Mouse (Mus musculus): Measurements from ENCODE around the gene Bag3. TPM values are rescaled to one million over a fixed set of nuclear protein-coding genes. Genes with fewer than 3 reads are reported as not detected.

The Bag3 gene
- polyA plus RNA-seq, 1 experiment from 2014 or later = 5.7 TPM

GRCm38 (mm10) chr7:128577607-128578006 is 54.2 kb downstream of the Bag3 start:
- Histone ChIP-seq H3K9me3 (ENCODE audit: control insufficient read depth, low read length) (no peaks in the 10 kb centered on the region), H3K4me3 (ENCODE audit: low read depth, low read length) (no peak overlapping the region), H3K9ac (ENCODE audit: low read length) (no peak overlapping the region), H3K27ac (ENCODE audit: low read depth, low read length) (no peak overlapping the region), H3K27me3 (ENCODE audit: control insufficient read depth, insufficient read depth, low read length) (no peaks in the 10 kb centered on the region), H3K4me2 (ENCODE audit: low read depth, low read length, severe bottlenecking) (no peak overlapping the region), H3K36me3 (ENCODE audit: control insufficient read depth, insufficient read depth, low read length) (no peaks in the 10 kb centered on the region), H3K4me1 (replicated peaks; ENCODE audit: control insufficient read depth, insufficient read depth, low read length) (no peaks in the 10 kb centered on the region; the same call in 1 of the 2 replicates)
- ATAC-seq (replicated peaks; ENCODE audit: low FRiP score) = no peak
- 73% methylated on average over 1 of the region's 1 CpGs for WGBS
- no peak for DNase-seq (ENCODE audit: low spot score)

DNA sequence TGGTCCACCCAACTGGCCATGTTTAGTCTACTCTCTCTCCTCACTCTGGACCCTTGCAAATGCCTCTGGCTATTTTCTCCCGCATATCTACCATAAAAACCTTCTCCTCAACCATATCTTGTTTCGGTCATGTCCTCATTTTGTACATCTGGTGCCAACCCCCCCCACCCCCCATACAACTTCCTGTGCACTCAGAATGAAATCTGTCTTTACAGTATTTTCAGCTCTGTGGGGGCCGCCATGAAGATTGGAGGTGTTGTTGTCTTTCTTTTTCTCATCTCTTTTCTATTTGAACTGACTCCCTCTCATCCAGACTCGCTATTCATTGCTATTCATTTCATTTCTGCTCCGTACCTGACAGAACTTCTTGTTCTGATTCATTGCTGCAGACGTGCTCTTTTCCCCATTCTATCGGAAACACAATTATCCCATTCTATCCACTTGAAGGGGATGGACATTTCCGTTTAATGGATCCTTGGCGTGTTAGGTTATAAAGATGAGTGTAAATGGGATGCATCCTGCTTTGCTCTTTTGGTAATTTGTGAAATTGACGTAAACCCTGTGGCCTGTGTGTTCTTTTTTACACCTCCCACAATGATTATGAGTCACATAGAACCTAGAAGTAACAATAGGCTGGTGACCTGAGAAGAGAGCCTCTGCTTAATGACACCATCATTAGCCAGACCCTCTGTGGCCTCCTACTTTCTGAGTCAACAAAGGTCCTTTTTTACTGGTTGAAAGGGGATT is 55.0 kb downstream of the Bag3 start:
- Histone ChIP-seq H3K4me3 (ENCODE audit: low read depth, low read length) (no peak overlapping the region), H3K9me3 (ENCODE audit: control insufficient read depth, low read length) (no peaks in the 10 kb centered on the region)
- WGBS = 49% methylated on average over 10 of the region's 10 CpGs

GRCm38 (mm10) chr7:128579381-128579780 is 56.0 kb downstream of the Bag3 start:
- Histone ChIP-seq H3K27ac (ENCODE audit: low read depth, low read length) (no peak overlapping the region), H3K4me2 (ENCODE audit: low read depth, low read length, severe bottlenecking) (no peak overlapping the region), H3K36me3 (ENCODE audit: control insufficient read depth, insufficient read depth, low read length) (no peaks in the 10 kb centered on the region), H3K9ac (ENCODE audit: low read length) (no peak overlapping the region), H3K27me3 (ENCODE audit: control insufficient read depth, insufficient read depth, low read length) (no peaks in the 10 kb centered on the region), H3K4me3 (ENCODE audit: low read depth, low read length) (no peak overlapping the region), H3K9me3 (ENCODE audit: control insufficient read depth, low read length) (no peaks in the 10 kb centered on the region), H3K4me1 (replicated peaks; ENCODE audit: control insufficient read depth, insufficient read depth, low read length) (no peaks in the 10 kb centered on the region; the same call in 1 of the 2 replicates)
- no peak for DNase-seq (ENCODE audit: low spot score)
- ATAC-seq (replicated peaks; ENCODE audit: low FRiP score) = no peak
- WGBS = 83% methylated on average over 2 of the region's 2 CpGs

More for the DNA sequence above, 55.0 kb downstream of the Bag3 start:
- ATAC-seq (replicated peaks; ENCODE audit: low FRiP score) (no peak), DNase-seq (ENCODE audit: low spot score) (no peak)
- Histone ChIP-seq H3K36me3 (ENCODE audit: control insufficient read depth, insufficient read depth, low read length) (no peaks in the 10 kb centered on the region), H3K27me3 (ENCODE audit: control insufficient read depth, insufficient read depth, low read length) (no peaks in the 10 kb centered on the region), H3K4me1 (replicated peaks; ENCODE audit: control insufficient read depth, insufficient read depth, low read length) (no peaks in the 10 kb centered on the region; the same call in 1 of the 2 replicates), H3K4me2 (ENCODE audit: low read depth, low read length, severe bottlenecking) (no peak overlapping the region), H3K27ac (ENCODE audit: low read depth, low read length) (no peak overlapping the region), H3K9ac (ENCODE audit: low read length) (no peak overlapping the region)

GRCm38 (mm10) chr7:128580318-128580717 is 56.9 kb downstream of the Bag3 start:
- WGBS = 91% methylated on average over 6 of the region's 6 CpGs
- ATAC-seq (replicated peaks; ENCODE audit: low FRiP score) = no peak

DNA sequence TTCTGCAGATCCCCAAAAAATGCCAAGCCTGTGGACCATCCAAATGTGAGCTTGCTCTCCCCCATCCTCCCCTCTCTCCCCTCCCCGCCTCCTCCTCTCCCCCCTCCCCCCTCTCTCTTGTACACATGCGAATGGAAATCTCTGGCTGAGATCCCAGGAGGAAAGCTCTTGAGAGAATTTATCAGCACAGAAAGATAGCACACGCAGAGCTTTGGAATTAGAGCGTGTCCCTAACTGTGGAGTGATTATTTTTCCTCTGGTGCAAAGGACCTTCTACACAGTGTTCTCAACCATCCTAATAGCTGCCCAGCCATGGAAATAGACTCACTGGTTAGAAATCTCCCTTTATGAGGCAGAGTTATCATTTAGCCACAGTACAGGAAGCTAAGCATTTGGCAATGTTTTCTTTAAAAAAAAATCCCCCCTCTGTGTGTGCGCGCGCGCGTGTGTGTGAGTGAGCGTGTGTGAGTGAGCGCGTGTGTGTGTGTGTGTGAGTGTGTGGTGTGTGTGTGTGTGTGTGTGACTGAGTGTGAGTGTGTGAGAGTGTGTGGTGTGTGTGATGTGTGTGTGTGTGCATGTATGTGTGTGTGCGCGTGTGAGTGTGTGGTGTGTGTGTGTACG is 58.6 kb downstream of the Bag3 start:
- Histone ChIP-seq H3K9ac (ENCODE audit: low read length) (no peak overlapping the region), H3K4me2 (ENCODE audit: low read depth, low read length, severe bottlenecking) (no peak overlapping the region), H3K27ac (ENCODE audit: low read depth, low read length) (no peak overlapping the region), H3K9me3 (ENCODE audit: control insufficient read depth, low read length) (no peaks in the 10 kb centered on the region), H3K4me3 (ENCODE audit: low read depth, low read length) (no peak overlapping the region), H3K36me3 (ENCODE audit: control insufficient read depth, insufficient read depth, low read length) (no peaks in the 10 kb centered on the region), H3K27me3 (ENCODE audit: control insufficient read depth, insufficient read depth, low read length) (no peaks in the 10 kb centered on the region), H3K4me1 (replicated peaks; ENCODE audit: control insufficient read depth, insufficient read depth, low read length) (no peaks in the 10 kb centered on the region; the same call in 1 of the 2 replicates)
- 87% methylated on average over 15 of the region's 15 CpGs for WGBS
- ATAC-seq (replicated peaks; ENCODE audit: low FRiP score) = no peak
- DNase-seq (ENCODE audit: low spot score) = no peak

More at GRCm38 (mm10) chr7:128580318-128580717, 56.9 kb downstream of the Bag3 start:
- Histone ChIP-seq H3K9ac (ENCODE audit: low read length) (no peak overlapping the region), H3K4me3 (ENCODE audit: low read depth, low read length) (no peak overlapping the region), H3K4me2 (ENCODE audit: low read depth, low read length, severe bottlenecking) (no peak overlapping the region), H3K36me3 (ENCODE audit: control insufficient read depth, insufficient read depth, low read length) (no peaks in the 10 kb centered on the region), H3K27ac (ENCODE audit: low read depth, low read length) (no peak overlapping the region), H3K9me3 (ENCODE audit: control insufficient read depth, low read length) (no peaks in the 10 kb centered on the region), H3K27me3 (ENCODE audit: control insufficient read depth, insufficient read depth, low read length) (no peaks in the 10 kb centered on the region), H3K4me1 (replicated peaks; ENCODE audit: control insufficient read depth, insufficient read depth, low read length) (no peaks in the 10 kb centered on the region; the same call in 1 of the 2 replicates)
- DNase-seq (ENCODE audit: low spot score) = no peak

- Histone ChIP-seq H3K4me1 (replicated peaks; ENCODE audit: control insufficient read depth, insufficient read depth, low read length) (no peaks in the 10 kb centered on the region; the same call in 1 of the 2 replicates), H3K4me2 (ENCODE audit: low read depth, low read length, severe bottlenecking) (no peak overlapping the region), H3K36me3 (ENCODE audit: control insufficient read depth, insufficient read depth, low read length) (no peaks in the 10 kb centered on the region), H3K9me3 (ENCODE audit: control insufficient read depth, low read length) (no peaks in the 10 kb centered on the region), H3K9ac (ENCODE audit: low read length) (no peak overlapping the region), H3K27ac (ENCODE audit: low read depth, low read length) (no peak overlapping the region), H3K4me3 (ENCODE audit: low read depth, low read length) (no peak overlapping the region), H3K27me3 (ENCODE audit: control insufficient read depth, insufficient read depth, low read length) (no peaks in the 10 kb centered on the region)
- no peak for ATAC-seq (replicated peaks; ENCODE audit: low FRiP score)
- WGBS = 79% methylated on average over 6 of the region's 6 CpGs
- DNase-seq (ENCODE audit: low spot score) = no peak
These were observed 60.0 kb downstream of the Bag3 start for GRCm38 (mm10) chr7:128583213-128583948.

GRCm38 (mm10) chr7:128587334-128587933 is 64.0 kb downstream of the Bag3 start:
- no peaks in the 10 kb centered on the region for H3K27me3 ChIP-seq (ENCODE audit: control insufficient read depth, insufficient read depth, low read length)
- ATAC-seq (replicated peaks; ENCODE audit: low FRiP score) = no peak

GRCm38 (mm10) chr7:128591345-128592084 is 68.1 kb downstream of the Bag3 start:
- no peaks in the 10 kb centered on the region for H3K27me3 ChIP-seq (ENCODE audit: control insufficient read depth, insufficient read depth, low read length)
- peaks cover 6% of the 10 kb centered on the region; the same call in 1 of the 2 replicates for H3K4me1 ChIP-seq (replicated peaks; ENCODE audit: control insufficient read depth, insufficient read depth, low read length)
- H3K9ac ChIP-seq (ENCODE audit: low read length) = no peak overlapping the region
- peak; percentile 61 for DNase-seq (ENCODE audit: low spot score)
- 2% methylated on average over 9 of the region's 9 CpGs for WGBS
- H3K36me3 ChIP-seq (ENCODE audit: control insufficient read depth, insufficient read depth, low read length) = no peaks in the 10 kb centered on the region
- no peak overlapping the region for H3K4me3 ChIP-seq (ENCODE audit: low read depth, low read length)
- H3K4me2 ChIP-seq (ENCODE audit: low read depth, low read length, severe bottlenecking) = no peak overlapping the region
- H3K9me3 ChIP-seq (ENCODE audit: control insufficient read depth, low read length) = no peaks in the 10 kb centered on the region
- peak; percentile 51; the same call in 1 of the 2 replicates for ATAC-seq (replicated peaks; ENCODE audit: low FRiP score)
- peak overlapping the region; percentile 48 for H3K27ac ChIP-seq (ENCODE audit: low read depth, low read length)

More at GRCm38 (mm10) chr7:128587334-128587933, 64.0 kb downstream of the Bag3 start:
- no peak overlapping the region for H3K9ac ChIP-seq (ENCODE audit: low read length)
- no peak overlapping the region for H3K27ac ChIP-seq (ENCODE audit: low read depth, low read length)
- 73% methylated on average over 4 of the region's 4 CpGs for WGBS
- no peaks in the 10 kb centered on the region for H3K36me3 ChIP-seq (ENCODE audit: control insufficient read depth, insufficient read depth, low read length)
- DNase-seq (ENCODE audit: low spot score) = no peak
- no peak overlapping the region for H3K4me2 ChIP-seq (ENCODE audit: low read depth, low read length, severe bottlenecking)
- no peaks in the 10 kb centered on the region for H3K9me3 ChIP-seq (ENCODE audit: control insufficient read depth, low read length)
- H3K4me1 ChIP-seq (replicated peaks; ENCODE audit: control insufficient read depth, insufficient read depth, low read length) = peaks cover 6% of the 10 kb centered on the region; the same call in 1 of the 2 replicates
- no peak overlapping the region for H3K4me3 ChIP-seq (ENCODE audit: low read depth, low read length)

All from forebrain, embryonic 11.5 days (tissue).